Mouse (Mus musculus) left cerebral cortex, postnatal 14 days (tissue): ENCODE data around the gene Nat8l. TPM values are rescaled to one million over a fixed set of nuclear protein-coding genes. Genes with fewer than 3 reads are reported as not detected.

Experiments used
- DNase-seq, 2 experiments: peaks; one replicate each; pipeline ENCODE4 v3.0.0; 2021 to 2022; ENCODE audit warnings: low spot score in 2 of 2, mixed read lengths in 1 of 2
- intact Hi-C: fragments of 180-260 bp; cut with DNase I; formaldehyde crosslinking; loops from one replicate; pipeline ENCODE4 v1.15.1; 2025
- total RNA-seq, 2 experiments: library from RNA; stranded (reverse); gene quantifications; 2 replicates each; pipeline ENCODE4 v1.2.3; 2021

The Nat8l gene
- total RNA-seq, 2 experiments from 2014 or later = 123 to 129 TPM

DNA sequence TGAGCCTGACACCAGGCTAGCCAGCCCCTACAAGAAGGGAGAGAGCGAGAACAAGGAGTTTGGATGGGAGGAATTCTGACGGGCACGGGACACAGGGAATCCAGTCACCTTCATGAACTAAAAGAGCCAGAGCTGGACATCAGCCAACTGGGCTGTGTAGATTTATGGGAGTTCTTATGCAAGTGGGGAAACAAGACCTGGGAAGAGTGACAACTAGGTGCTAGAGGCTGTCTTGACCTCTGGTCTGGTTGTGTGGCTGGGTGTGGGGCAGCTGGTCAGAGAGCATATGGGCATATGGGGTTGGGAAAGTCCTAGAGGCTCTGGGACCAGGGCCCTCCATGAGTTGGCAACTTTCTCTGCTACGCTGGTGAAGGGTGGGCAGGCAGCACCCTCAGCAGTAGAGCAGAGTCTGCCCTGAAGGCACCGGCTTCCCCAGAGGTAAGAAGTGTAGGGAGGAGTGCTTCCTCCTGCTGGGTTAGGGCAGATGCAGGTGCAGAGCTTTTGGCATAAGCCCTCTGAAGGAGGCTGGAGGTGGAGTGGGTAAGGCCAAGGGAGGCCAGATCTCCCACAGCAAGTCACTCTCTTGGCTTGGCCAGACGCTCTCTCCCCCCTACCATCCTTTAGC is 3.8 kb downstream of the Nat8l start:
- intact Hi-C loops = loop anchor here (10.0 kb wide), 1 partner anchor 195 kb away; no protein-coding TSS in a partner anchor
- no peak for DNase-seq

DNA sequence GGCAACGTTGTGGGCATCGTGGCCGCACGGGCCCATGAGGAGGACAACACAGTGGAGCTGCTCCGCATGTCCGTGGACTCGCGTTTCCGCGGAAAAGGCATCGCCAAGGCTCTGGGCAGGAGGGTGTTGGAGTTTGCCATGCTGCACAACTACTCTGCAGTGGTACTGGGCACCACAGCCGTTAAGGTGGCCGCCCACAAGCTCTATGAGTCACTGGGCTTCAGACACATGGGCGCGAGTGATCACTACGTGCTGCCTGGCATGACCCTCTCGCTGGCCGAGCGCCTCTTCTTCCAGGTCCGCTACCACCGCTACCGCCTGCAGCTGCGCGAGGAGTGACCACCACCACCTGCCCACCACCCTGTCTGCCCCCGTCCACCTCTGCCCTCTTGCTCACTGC is 5.0 kb downstream of the Nat8l start:
- intact Hi-C loops = no loop called here

DNA sequence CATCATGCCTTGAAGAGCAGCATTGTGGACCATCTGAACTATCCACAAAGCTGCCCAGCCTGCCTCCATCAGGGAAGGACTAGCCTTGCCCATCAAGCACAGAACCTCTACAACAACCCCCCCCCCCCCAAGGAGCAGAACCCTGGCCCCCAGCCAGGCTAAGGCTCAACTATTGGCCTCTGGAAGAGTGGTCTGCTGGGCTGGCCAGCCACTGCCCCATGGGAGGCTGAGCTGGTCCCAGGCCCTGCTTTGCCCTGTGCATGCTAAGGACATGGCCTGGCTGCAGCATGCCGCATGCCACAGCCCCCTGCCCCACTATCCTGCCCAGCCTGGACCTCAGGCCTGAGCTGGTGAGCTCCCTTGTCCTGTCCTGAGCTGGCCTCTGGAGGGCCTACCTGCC is 5.6 kb downstream of the Nat8l start:
- no peak for DNase-seq
- intact Hi-C loops = no loop called here

More for the DNA sequence above, 5.0 kb downstream of the Nat8l start:
- DNase-seq = no peak

DNA sequence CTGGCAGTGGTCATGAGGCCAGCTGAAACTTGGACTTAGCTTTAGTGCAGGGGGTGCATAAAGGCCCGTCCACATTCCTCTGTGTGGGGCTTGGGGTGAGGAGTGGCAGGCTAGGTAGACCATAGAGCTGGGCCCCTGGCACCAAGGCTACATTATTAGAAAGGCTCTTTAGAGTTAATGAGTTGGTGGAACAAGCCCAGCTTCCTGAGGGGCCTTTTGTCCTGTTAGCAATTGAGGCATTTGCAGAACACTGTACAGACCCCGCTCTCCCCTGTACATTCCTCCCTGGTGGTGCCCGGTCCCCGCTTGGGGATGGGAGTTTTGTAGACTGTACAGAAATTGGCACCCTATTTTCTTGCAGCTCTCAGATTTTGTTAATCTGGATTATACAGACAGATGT is 6.9 kb downstream of the Nat8l start:
- no peak for DNase-seq
- intact Hi-C loops = no loop called here

DNA sequence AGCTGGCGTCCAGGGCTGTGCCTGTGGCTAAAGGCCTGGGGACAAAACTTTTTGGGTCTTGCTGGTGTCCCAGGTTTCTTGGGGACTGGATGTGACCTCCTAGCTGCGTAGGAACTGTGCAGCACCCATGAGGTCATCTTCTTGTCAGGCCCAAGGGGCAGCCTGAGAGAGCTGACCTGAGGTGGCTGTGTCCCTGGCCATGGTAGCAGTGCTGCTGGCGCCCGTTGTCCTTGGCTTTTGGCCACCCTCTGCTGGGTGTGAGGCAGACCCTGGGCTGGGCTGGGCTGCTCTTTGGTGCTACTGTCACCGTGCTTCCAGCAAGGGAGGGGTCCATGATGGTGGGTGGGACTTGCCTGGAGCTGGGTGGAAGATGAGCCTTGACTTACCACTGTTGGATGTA is 8.8 kb downstream of the Nat8l start:
- intact Hi-C loops = no loop called here
- DNase-seq = no peak

DNA sequence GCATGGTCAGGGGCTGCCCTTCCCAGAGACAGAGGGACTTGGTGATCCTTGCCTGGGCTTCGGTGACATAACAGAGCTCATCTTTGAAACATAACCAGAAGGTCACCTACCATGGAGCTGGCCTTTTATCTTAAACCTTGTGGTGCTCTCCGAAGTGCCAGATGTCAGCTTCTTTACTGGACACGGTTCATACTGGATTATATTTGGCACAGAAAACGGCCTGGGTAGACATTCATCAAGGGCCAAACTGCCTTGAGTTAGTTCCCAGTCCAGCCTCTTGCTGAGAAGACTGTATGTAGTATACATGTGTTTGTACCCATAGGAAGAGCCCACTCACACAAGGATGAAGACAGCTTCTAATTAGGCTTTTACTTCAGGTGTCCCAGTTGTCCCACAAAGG is 11.0 kb downstream of the Nat8l start:
- no peak for DNase-seq
- intact Hi-C loops = no loop called here

DNA sequence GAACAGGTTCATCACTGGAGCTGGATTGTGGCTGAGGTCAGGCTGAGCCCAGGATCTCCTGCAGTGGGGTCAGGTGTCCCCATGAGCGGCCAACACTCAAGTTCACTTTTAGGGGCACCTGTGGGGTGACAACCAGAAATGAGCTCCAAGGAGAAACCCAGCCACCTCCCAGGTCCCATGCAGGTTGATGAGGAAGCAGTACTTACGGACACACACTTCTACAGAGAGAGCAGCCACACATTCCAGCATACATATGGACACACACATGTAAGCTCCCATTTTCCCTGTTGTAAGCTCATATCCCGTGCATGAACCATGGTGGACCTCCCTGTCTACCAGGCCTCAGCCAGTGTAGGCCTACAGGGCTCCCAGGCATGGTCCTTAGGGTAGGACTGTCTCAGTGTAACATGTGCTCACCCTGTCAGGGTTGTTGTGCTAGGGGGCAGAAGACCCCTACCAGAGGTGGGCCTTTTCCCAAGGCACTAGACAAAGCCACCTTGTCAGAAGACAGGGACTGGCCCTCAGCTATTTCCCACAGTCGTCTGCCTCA is 11.7 kb downstream of the Nat8l start:
- intact Hi-C loops = no loop called here
- no peak for DNase-seq

DNA sequence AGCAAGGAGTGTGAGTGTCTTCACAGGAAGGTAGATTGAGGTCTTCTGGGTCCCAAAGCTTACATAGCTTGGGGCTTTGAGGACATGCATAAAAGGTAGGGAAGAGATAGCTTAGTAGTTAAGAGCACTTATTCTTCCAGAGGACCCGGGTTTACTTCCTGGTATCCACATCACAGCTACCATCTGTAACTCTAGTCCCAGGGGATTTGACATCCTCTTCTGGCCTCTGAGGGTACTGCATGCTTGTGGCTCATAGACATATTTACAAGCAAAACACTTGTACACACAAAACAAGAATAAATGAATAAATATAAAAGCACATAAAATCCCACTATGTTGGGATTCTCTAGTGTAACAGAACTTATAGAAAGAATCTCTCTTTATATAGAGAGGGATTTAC is 18.9 kb downstream of the Nat8l start:
- DNase-seq = no peak
- intact Hi-C loops = no loop called here

DNA sequence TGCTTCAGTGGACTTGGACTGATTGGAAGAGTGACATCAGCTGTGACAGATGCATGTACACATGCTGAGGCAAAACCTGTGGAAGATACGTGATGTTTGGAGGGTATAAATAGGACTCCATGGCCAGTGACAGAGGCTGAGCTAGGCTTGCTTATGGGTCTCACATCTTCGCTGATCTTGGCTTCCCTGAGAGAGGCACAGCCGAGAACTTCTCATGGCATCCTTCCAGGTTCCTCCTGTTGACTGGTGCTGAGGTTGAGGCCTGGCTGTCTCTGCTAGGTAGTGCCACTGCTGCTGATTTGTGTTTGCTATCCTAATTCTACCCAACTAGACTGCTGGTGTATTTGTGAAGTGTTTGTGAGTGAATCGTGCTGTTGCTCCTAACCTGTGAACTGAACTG is 23.2 kb downstream of the Nat8l start:
- intact Hi-C loops = no loop called here
- DNase-seq = no peak

DNA sequence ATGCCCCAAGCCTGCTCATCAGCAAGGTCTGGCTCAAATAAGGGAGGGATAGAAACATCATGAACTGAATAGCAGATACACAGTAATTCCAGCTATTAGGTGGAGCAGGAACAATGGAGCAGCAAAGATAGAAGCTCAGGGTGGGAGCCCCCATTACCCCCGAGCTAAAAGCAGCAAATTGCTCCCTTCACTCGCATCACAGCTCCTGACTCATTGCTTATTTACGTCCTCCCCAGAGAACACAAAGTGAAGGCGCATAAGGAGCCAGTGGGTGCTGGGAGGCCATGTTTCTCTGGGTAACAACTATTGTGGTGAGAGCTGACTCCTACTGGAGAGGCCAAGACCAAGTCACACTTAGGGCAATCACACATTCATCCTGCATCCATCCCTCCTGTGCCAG is 34.3 kb downstream of the Nat8l start:
- intact Hi-C loops = no loop called here
- DNase-seq = no peak

DNA sequence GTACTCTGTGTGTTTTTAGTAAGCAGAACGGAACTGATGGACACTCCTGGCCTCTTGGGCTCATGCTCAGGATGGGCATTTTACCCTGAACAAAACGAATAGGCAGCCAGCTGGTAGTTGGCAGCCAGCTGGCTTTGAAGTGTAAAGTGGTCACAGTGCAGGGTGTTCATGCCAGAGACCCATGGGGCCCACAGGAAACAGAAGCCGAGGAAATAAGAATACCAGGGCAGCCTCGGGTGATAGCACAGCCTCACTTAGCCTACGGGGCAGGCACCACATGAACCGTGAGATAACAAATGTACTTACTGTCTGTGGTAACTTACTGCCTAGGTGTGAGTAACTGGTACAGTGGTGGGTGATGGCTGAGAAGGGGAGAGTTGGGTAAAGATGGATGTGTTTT is 35.2 kb downstream of the Nat8l start:
- intact Hi-C loops = no loop called here
- no peak for DNase-seq

DNA sequence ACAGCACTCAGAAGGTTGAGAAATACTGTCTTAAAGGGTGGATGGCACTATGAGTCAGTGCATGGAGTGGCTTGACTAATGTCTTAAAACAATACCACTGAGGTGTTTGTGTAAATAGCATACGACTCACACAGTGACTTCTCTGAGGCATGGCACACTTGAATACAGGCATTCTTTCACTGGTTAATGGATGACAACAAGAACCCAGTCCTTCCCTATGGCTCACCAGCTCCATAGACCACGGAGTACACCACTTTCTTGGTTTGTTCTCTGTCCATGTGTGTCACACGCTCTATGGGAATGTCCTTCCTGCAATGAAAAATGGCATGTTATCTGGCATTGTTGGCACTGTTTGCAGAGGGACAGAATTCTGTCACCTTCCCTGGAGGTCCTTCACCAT is 36.7 kb downstream of the Nat8l start:
- DNase-seq = no peak
- intact Hi-C loops = no loop called here

Other genes starting within 250 kb of the Nat8l start
- 100 to 1,000 TPM; 104 to 111 TPM for gene Letm1, start 213.2 kb upstream of the Nat8l start, total RNA-seq
- 100 to 1,000 TPM; 127 to 142 TPM for gene Nsd2, start 175.3 kb upstream of the Nat8l start, total RNA-seq
- 10 to 100 TPM; 18.3 to 19.4 TPM for gene Nelfa, start 59.6 kb upstream of the Nat8l start, total RNA-seq
- gene Gm1673, start 12.6 kb upstream of the Nat8l start, total RNA-seq = 100 to 1,000 TPM; 101 to 117 TPM
- gene Poln, start 173.5 kb downstream of the Nat8l start, total RNA-seq = under 1 TPM; 0.79 to 0.91 TPM
- 1 to 10 TPM; 5.1 to 5.5 TPM for gene Haus3, start 173.5 kb downstream of the Nat8l start, total RNA-seq
- gene Mxd4, start 191.7 kb downstream of the Nat8l start, total RNA-seq = 10 to 100 TPM; 75.4 to 87.4 TPM